19 mouse cellular contexts compared by ENCODE assay signal in the genomic region with DNA sequence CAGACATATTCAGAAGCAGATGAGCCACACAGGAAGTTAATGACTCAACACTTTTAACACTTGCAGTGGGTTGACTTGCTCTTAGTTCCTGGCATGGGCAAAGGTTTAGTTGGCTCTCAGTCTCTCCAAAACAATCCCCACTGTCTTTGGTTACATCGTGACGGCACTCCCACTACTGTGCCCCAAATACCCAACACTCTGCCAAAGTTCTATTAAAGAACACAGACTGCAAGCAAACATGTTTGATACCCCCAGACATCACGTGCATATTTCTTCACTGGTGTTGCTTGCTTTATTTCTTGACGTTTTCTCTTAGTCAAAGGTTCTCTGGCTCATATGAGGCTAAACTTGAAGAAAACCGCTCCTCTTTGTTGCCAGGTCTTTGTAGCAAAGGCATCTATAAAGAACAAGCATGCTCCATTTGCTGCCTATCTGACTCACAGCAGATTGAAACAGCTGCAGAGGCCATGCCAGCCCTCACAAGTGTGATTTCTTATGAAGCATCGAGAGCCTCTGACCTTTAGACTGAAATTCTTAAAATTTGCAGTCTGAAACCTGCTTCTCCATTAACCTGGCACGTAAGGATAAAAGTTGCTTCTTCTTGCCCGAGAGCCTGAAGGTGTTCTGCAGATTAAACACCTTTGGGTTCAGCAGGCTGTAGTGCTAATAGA.
DNase-seq lines count a peak whose midpoint lies in the region; ATAC-seq lines count a peak whose summit lies in the region.
"Had no signal": no experiment of that assay in that cellular context is flagged by ENCODE, and none has a peak within 500 bp of the region (broad histone marks: within the 10 kb centered on the region; RNA-seq: fewer than 3 reads in every experiment).

No protein-coding gene starts in this region.

- 66% methylated on average over 8 of the region's 8 CpGs for WGBS in liver, embryonic 12.5 days (ENCODE audit: insufficient replicate concordance)

- DNase-seq in layer of hippocampus, adult 11-12 months (ENCODE audit: low spot score) = peak; percentile 52
- no peak for DNase-seq in layer of hippocampus, postnatal 10 days (ENCODE audit: low spot score in 2 of 2)
- peak; percentile 12 for DNase-seq in CD4-positive helper T cell, adult 2 months (ENCODE audit: low read depth, low spot score)
- DNase-seq in adipocyte (ENCODE audit: low spot score) = peak; percentile 7
- DNase-seq in left cerebral cortex, postnatal 36 days (ENCODE audit: low spot score in 2 of 2) = peak; percentile 52
- DNase-seq in gastrocnemius, adult 18-20 months (ENCODE audit: low spot score) = no peak
- DNase-seq: cerebellum, postnatal 14 days; kidney, adult 18-20 months; thymus, postnatal 36 days had no signal

- no peak overlapping the region for H3K9ac ChIP-seq in liver, embryonic 12.5 days
- H3K9ac ChIP-seq: embryonic facial prominence, embryonic 12.5 days; forebrain, embryonic 12.5 days; heart, embryonic 13.5 days; hindbrain, embryonic 13.5 days; midbrain, embryonic 15.5 days; stomach, embryonic 15.5 days had no signal

- no peak overlapping the region for H3K27ac ChIP-seq in liver, embryonic 12.5 days
- H3K27ac ChIP-seq: embryonic facial prominence, embryonic 12.5 days; forebrain, embryonic 12.5 days; heart, embryonic 13.5 days; hindbrain, embryonic 13.5 days; limb, embryonic 10.5 days; macrophage; midbrain, embryonic 15.5 days; stomach, embryonic 15.5 days had no signal

- no peak overlapping the region for H3K4me2 ChIP-seq in liver, embryonic 12.5 days
- H3K4me2 ChIP-seq: embryonic facial prominence, embryonic 12.5 days; forebrain, embryonic 12.5 days; heart, embryonic 13.5 days; hindbrain, embryonic 13.5 days; midbrain, embryonic 15.5 days; stomach, embryonic 15.5 days had no signal

- no peak for ATAC-seq in liver, embryonic 12.5 days
- ATAC-seq: activated CD4-positive, CD25-positive, alpha-beta regulatory T cell, adult 4 months; midbrain, embryonic 15.5 days had no signal

- H3K4me1 ChIP-seq in liver, embryonic 12.5 days = no peaks in the 10 kb centered on the region
- H3K4me1 ChIP-seq: embryonic facial prominence, embryonic 12.5 days; forebrain, embryonic 12.5 days; heart, embryonic 13.5 days; hindbrain, embryonic 13.5 days; limb, embryonic 10.5 days; midbrain, embryonic 15.5 days; stomach, embryonic 15.5 days had no signal

- no peaks in the 10 kb centered on the region for H3K36me3 ChIP-seq in liver, embryonic 12.5 days
- H3K36me3 ChIP-seq: embryonic facial prominence, embryonic 12.5 days; forebrain, embryonic 12.5 days; heart, embryonic 13.5 days; hindbrain, embryonic 13.5 days; limb, embryonic 10.5 days; midbrain, embryonic 15.5 days; stomach, embryonic 15.5 days had no signal

- H3K27me3 ChIP-seq in liver, embryonic 12.5 days (replicated peaks) = no peaks in the 10 kb centered on the region
- H3K27me3 ChIP-seq: embryonic facial prominence, embryonic 12.5 days; forebrain, embryonic 12.5 days; heart, embryonic 13.5 days; hindbrain, embryonic 13.5 days; midbrain, embryonic 15.5 days; stomach, embryonic 15.5 days had no signal

- no peak overlapping the region for H3K4me3 ChIP-seq in liver, embryonic 12.5 days
- H3K4me3 ChIP-seq: embryonic facial prominence, embryonic 12.5 days; forebrain, embryonic 12.5 days; heart, embryonic 13.5 days; hindbrain, embryonic 13.5 days; limb, embryonic 10.5 days; midbrain, embryonic 15.5 days; stomach, embryonic 15.5 days had no signal

- H3K9me3 ChIP-seq in liver, embryonic 12.5 days (replicated peaks) = no peaks in the 10 kb centered on the region
- H3K9me3 ChIP-seq: embryonic facial prominence, embryonic 12.5 days; forebrain, embryonic 12.5 days; heart, embryonic 13.5 days; hindbrain, embryonic 13.5 days; limb, embryonic 10.5 days; midbrain, embryonic 15.5 days; stomach, embryonic 15.5 days had no signal

- intact Hi-C loops in left cerebral cortex, postnatal 36 days (cut with DNase I) = loop anchor here (5.0 kb wide), 1 partner anchor 57 kb away; no protein-coding TSS in a partner anchor

Comparison
In these comparisons a context has a peak if more than half of its experiments do, and no peak if none do; other contexts are left out.
1. DNase-seq: peak in layer of hippocampus, adult 11-12 months (single experiment), CD4-positive helper T cell, adult 2 months (single experiment), adipocyte (single experiment) and left cerebral cortex, postnatal 36 days (2 of 2); none in layer of hippocampus, postnatal 10 days (0 of 2) and gastrocnemius, adult 18-20 months (single experiment).